Mouse (Mus musculus): Measurements from ENCODE around the gene Tep1. TPM values are rescaled to one million over a fixed set of nuclear protein-coding genes. Genes with fewer than 3 reads are reported as not detected.
"Not testable (repeated sequence)": the region's sequence is repeated elsewhere in the genome, so short reads cannot be mapped to it uniquely, and the experiment has no call there.

Gene Tep1
- polyA plus RNA-seq, 1 experiment from 2014 or later: 10.6 TPM

DNA sequence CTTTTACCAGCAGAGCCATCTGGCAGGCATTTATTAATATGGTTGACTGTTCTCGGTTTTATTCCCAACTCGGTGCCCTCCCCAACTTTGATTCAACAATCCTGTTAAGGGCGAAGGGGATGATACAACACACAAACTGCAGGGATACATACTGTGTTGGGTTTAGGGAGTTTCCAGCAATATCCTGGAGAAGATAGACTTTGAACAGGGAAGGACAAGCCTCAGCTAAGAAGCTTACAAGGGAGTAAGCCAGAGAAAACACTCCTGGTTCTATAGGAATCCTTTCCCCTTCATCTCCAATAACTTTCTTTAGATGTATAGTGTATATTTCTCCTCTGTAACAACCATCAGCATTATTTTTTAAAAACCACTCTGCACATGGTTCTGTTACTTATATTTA is 4.8 kb upstream of the Tep1 start:
- Histone ChIP-seq H3K9me3 (ENCODE audit: control insufficient read depth, low read length) (no peaks in the 10 kb centered on the region), H3K4me1 (ENCODE audit: control insufficient read depth, insufficient read depth, low read length) (no peaks in the 10 kb centered on the region), H3K4me2 (replicated peaks; ENCODE audit: low read depth, low read length) (no peak overlapping the region), H3K27ac (ENCODE audit: low read depth, low read length) (no peak overlapping the region), H3K27me3 (ENCODE audit: control insufficient read depth, insufficient read depth, low read length) (no peaks in the 10 kb centered on the region), H3K36me3 (ENCODE audit: control insufficient read depth, insufficient read depth, low read length) (no peaks in the 10 kb centered on the region), H3K4me3 (ENCODE audit: low read length) (no peak overlapping the region), H3K9ac (ENCODE audit: low read depth, low read length) (no peak overlapping the region)
- 90% methylated on average over 3 of the region's 3 CpGs for WGBS
- no peak for ATAC-seq (ENCODE audit: low FRiP score, low TSS enrichment)

DNA sequence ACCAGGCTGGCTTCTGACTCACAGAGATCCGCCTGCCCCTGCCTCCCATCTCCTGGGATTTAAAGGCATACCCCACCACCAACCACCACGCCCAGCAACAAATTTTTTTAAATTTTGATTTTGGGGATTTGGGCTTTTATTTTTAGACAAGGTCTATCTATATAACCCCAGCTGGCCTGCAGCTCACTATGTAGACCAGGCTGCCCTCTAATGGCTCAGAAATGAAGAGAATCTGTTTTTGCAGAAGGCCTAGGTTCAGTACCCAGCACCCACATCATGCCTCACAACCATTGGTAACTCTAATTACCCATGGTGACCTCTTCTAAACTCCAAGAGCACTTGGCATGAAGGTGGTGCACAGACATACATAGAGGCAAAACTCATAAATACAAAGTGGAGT is 924 bp upstream of the Tep1 start:
- Histone ChIP-seq H3K27me3 (ENCODE audit: control insufficient read depth, insufficient read depth, low read length) (no peaks in the 10 kb centered on the region), H3K9me3 (ENCODE audit: control insufficient read depth, low read length) (no peaks in the 10 kb centered on the region), H3K4me2 (replicated peaks; ENCODE audit: low read depth, low read length) (peak overlapping the region; percentile 59; the same call in 1 of the 2 replicates), H3K4me1 (ENCODE audit: control insufficient read depth, insufficient read depth, low read length) (no peaks in the 10 kb centered on the region), H3K4me3 (ENCODE audit: low read length) (no peak overlapping the region), H3K36me3 (ENCODE audit: control insufficient read depth, insufficient read depth, low read length) (no peaks in the 10 kb centered on the region), H3K27ac (ENCODE audit: low read depth, low read length) (no peak overlapping the region), H3K9ac (ENCODE audit: low read depth, low read length) (no peak overlapping the region)
- no peak for ATAC-seq (ENCODE audit: low FRiP score, low TSS enrichment)
- WGBS: 94% methylated on average over 2 of the region's 2 CpGs

DNA sequence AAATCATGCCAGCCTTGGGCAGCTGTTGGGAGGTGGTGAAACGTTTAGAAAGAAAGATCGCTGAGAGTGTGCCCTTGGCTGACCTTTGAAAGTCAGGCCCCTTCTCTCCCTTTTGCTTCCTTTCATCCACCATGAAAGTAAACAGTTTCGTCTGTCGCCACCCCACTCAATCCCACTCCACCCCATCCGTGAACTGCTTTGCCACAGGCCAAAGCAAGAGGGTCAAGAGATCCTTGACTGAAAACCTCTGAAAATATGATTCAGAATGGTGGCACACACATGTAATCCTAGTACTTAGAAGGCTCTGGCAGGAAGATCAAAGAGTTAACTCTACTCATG is 414 bp upstream of the Tep1 start:
- Histone ChIP-seq H3K9ac (ENCODE audit: low read depth, low read length) (peak overlapping the region; percentile 62; the same call in 1 of the 2 replicates), H3K4me1 (ENCODE audit: control insufficient read depth, insufficient read depth, low read length) (no peaks in the 10 kb centered on the region), H3K4me2 (replicated peaks; ENCODE audit: low read depth, low read length) (peak overlapping the region; percentile 59), H3K4me3 (ENCODE audit: low read length) (peak overlapping the region; percentile 56), H3K36me3 (ENCODE audit: control insufficient read depth, insufficient read depth, low read length) (no peaks in the 10 kb centered on the region), H3K27ac (ENCODE audit: low read depth, low read length) (no peak overlapping the region), H3K9me3 (ENCODE audit: control insufficient read depth, low read length) (no peaks in the 10 kb centered on the region), H3K27me3 (ENCODE audit: control insufficient read depth, insufficient read depth, low read length) (no peaks in the 10 kb centered on the region)
- ATAC-seq (ENCODE audit: low FRiP score, low TSS enrichment): no peak; the same call in 1 of the 2 replicates
- 23% methylated on average over 5 of the region's 5 CpGs for WGBS

DNA sequence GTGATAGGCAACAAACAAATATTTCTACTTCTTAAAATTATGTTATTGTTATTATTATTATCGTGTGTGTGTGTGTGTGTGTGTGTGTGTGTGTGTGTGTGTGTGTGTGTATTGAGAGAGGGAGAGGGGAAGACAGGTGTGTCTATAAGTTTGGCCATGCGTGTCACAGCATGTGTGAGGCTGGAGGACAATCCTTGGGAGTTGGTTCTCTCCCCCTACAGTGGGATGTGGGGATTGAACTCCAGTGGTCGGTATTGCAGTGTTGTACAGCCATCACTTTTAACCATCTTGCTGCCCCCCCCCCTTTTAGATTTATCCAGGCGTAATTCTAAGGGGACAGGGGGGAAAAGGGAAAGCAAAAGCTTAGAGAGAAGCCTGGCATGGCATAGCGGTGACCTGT is 1.7 kb downstream of the Tep1 start:
- Histone ChIP-seq H3K9me3 (ENCODE audit: control insufficient read depth, low read length) (no peaks in the 10 kb centered on the region), H3K27me3 (ENCODE audit: control insufficient read depth, insufficient read depth, low read length) (no peaks in the 10 kb centered on the region), H3K4me1 (ENCODE audit: control insufficient read depth, insufficient read depth, low read length) (no peaks in the 10 kb centered on the region), H3K27ac (ENCODE audit: low read depth, low read length) (no peak overlapping the region), H3K4me2 (replicated peaks; ENCODE audit: low read depth, low read length) (no peak overlapping the region), H3K36me3 (ENCODE audit: control insufficient read depth, insufficient read depth, low read length) (no peaks in the 10 kb centered on the region), H3K4me3 (ENCODE audit: low read length) (no peak overlapping the region), H3K9ac (ENCODE audit: low read depth, low read length) (no peak overlapping the region)
- no peak for ATAC-seq (ENCODE audit: low FRiP score, low TSS enrichment)
- WGBS: 95% methylated on average over 5 of the region's 5 CpGs

DNA sequence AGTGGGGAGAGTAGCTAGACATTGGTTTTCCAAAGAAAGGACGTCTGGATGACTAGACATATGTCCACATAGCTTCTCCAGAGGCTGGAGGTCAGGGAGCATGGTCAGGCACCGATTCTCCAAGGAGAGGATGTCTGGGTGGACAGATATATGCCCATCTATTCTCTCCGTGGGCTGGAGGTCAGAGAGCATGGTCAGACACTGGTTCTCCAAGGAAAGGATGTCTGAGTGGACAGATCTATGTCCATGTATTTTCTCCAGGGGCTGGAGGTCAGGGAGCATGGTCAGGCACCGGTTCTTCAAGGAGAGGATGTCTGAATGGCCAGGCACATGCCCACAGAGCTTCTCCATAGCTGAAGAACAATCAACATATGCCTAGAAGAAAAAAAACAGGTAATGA is 2.1 kb downstream of the Tep1 start:
- Histone ChIP-seq H3K36me3 (ENCODE audit: control insufficient read depth, insufficient read depth, low read length) (no peaks in the 10 kb centered on the region), H3K9ac (ENCODE audit: low read depth, low read length) (no peak overlapping the region), H3K4me1 (ENCODE audit: control insufficient read depth, insufficient read depth, low read length) (no peaks in the 10 kb centered on the region), H3K9me3 (ENCODE audit: control insufficient read depth, low read length) (no peaks in the 10 kb centered on the region), H3K27me3 (ENCODE audit: control insufficient read depth, insufficient read depth, low read length) (no peaks in the 10 kb centered on the region), H3K27ac (ENCODE audit: low read depth, low read length) (no peak overlapping the region), H3K4me2 (replicated peaks; ENCODE audit: low read depth, low read length) (no peak overlapping the region), H3K4me3 (ENCODE audit: low read length) (no peak overlapping the region)
- no peak for ATAC-seq (ENCODE audit: low FRiP score, low TSS enrichment)
- WGBS: 79% methylated on average over 4 of the region's 4 CpGs

DNA sequence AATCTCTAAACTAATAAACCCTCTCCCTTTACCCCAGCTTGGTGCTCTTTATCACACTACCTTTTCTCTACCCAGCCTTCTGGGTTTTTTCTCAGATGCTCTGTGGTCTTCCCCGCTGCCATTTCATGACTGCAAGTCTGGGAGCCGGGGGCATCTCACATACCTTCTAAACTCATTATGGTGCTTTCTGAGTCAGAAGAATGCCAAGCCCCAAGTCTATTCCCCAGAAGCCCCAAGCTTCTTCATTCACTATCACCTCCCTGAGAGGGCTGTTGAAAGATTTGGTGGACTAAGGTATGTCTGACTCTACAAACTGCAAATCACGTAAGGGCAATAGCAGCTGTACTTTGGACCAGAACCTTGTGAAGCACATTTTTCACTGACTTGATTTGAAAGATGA is 3.4 kb downstream of the Tep1 start:
- no peak overlapping the region for H3K27ac ChIP-seq (ENCODE audit: low read depth, low read length)
- 97% methylated on average over 3 of the region's 3 CpGs for WGBS
- no peak overlapping the region for H3K9ac ChIP-seq (ENCODE audit: low read depth, low read length)
- no peak overlapping the region for H3K4me2 ChIP-seq (replicated peaks; ENCODE audit: low read depth, low read length)
- ATAC-seq (ENCODE audit: low FRiP score, low TSS enrichment): no peak
- H3K36me3 ChIP-seq (ENCODE audit: control insufficient read depth, insufficient read depth, low read length): no peaks in the 10 kb centered on the region; the same call in 1 of the 2 replicates
- H3K4me1 ChIP-seq (ENCODE audit: control insufficient read depth, insufficient read depth, low read length): no peaks in the 10 kb centered on the region
- H3K9me3 ChIP-seq (ENCODE audit: control insufficient read depth, low read length): no peaks in the 10 kb centered on the region
- H3K27me3 ChIP-seq (ENCODE audit: control insufficient read depth, insufficient read depth, low read length): no peaks in the 10 kb centered on the region
- no peak overlapping the region for H3K4me3 ChIP-seq (ENCODE audit: low read length)

DNA sequence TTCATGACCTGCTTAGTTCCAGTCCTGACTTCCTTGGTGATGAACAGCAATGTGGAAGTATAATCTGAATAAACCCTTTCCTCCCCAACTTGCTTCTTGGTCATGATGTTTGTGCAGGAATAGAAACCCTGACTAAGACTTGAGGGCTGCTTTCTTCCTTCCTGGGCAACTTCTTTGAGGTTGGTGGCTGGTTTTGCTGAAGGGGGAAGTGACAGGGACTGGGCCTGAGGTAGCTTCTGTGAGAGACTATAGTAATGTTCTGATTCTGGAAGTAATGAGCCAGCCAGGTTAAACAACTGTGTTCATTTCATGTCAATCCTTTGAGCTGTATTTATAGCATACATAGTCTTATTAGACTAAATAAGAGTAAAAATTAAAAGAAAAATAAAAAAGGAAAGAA is 5.4 kb downstream of the Tep1 start:
- not testable (repeated sequence) for H3K4me3 ChIP-seq (ENCODE audit: low read length); H3K4me1 ChIP-seq (ENCODE audit: control insufficient read depth, insufficient read depth, low read length); H3K9me3 ChIP-seq (ENCODE audit: control insufficient read depth, low read length); H3K4me2 ChIP-seq (replicated peaks; ENCODE audit: low read depth, low read length); ATAC-seq (ENCODE audit: low FRiP score, low TSS enrichment); H3K36me3 ChIP-seq (ENCODE audit: control insufficient read depth, insufficient read depth, low read length); H3K27me3 ChIP-seq (ENCODE audit: control insufficient read depth, insufficient read depth, low read length); H3K27ac ChIP-seq (ENCODE audit: low read depth, low read length); H3K9ac ChIP-seq (ENCODE audit: low read depth, low read length)

DNA sequence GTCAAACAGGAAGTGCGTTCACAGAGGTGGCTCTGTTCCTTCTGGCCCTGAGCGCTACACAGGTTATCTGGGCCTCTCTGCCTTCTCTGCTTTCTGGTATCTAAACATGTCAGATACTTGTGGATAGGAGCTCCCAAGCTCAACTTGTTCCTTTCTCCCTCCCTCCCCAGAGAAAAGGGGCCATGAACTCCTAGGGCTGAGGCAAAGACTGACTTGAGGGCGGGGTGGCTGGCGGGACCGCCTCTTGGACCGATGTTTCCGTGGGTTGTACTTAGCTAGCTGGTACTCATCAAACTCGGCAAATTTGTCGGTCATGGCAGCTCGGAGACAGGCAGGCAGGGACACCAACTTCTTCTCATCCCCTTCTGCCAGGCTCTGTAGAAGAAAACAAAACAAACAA is 7.7 kb downstream of the Tep1 start:
- H3K36me3 ChIP-seq (ENCODE audit: control insufficient read depth, insufficient read depth, low read length): peaks cover 6% of the 10 kb centered on the region; the same call in 1 of the 2 replicates
- no peak overlapping the region for H3K4me2 ChIP-seq (replicated peaks; ENCODE audit: low read depth, low read length)
- H3K4me1 ChIP-seq (ENCODE audit: control insufficient read depth, insufficient read depth, low read length): no peaks in the 10 kb centered on the region
- H3K9me3 ChIP-seq (ENCODE audit: control insufficient read depth, low read length): no peaks in the 10 kb centered on the region
- H3K27me3 ChIP-seq (ENCODE audit: control insufficient read depth, insufficient read depth, low read length): no peaks in the 10 kb centered on the region
- H3K9ac ChIP-seq (ENCODE audit: low read depth, low read length): no peak overlapping the region
- ATAC-seq (ENCODE audit: low FRiP score, low TSS enrichment): no peak
- no peak overlapping the region for H3K4me3 ChIP-seq (ENCODE audit: low read length)
- WGBS: 91% methylated on average over 10 of the region's 10 CpGs
- H3K27ac ChIP-seq (ENCODE audit: low read depth, low read length): no peak overlapping the region

DNA sequence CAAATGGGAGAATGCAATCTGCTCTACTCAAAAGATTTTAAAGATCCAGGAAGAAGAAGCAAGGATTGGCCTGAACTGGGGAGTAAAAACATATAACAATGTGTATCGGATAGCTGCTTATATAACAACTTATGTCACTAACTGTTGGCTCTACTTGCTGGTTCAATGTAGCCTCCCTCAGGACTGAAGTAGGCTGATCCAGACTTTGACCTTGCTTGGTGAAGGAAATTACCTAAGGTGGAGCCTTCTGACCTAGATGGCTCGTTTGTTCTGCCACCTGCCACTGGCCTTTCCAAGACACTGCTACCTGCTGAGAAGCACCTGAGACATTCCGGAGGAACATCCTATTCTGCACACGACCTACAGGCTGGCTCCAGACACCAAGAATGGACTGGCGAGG is 14.6 kb downstream of the Tep1 start:
- H3K4me1 ChIP-seq (ENCODE audit: control insufficient read depth, insufficient read depth, low read length): no peaks in the 10 kb centered on the region
- no peak overlapping the region for H3K9ac ChIP-seq (ENCODE audit: low read depth, low read length)
- no peak overlapping the region for H3K4me2 ChIP-seq (replicated peaks; ENCODE audit: low read depth, low read length)
- peaks cover 7% of the 10 kb centered on the region; the same call in 1 of the 2 replicates for H3K36me3 ChIP-seq (ENCODE audit: control insufficient read depth, insufficient read depth, low read length)
- no peaks in the 10 kb centered on the region for H3K27me3 ChIP-seq (ENCODE audit: control insufficient read depth, insufficient read depth, low read length)
- H3K9me3 ChIP-seq (ENCODE audit: control insufficient read depth, low read length): no peaks in the 10 kb centered on the region
- ATAC-seq (ENCODE audit: low FRiP score, low TSS enrichment): no peak
- no peak overlapping the region for H3K4me3 ChIP-seq (ENCODE audit: low read length)
- no peak overlapping the region for H3K27ac ChIP-seq (ENCODE audit: low read depth, low read length)
- 82% methylated on average over 5 of the region's 5 CpGs for WGBS

DNA sequence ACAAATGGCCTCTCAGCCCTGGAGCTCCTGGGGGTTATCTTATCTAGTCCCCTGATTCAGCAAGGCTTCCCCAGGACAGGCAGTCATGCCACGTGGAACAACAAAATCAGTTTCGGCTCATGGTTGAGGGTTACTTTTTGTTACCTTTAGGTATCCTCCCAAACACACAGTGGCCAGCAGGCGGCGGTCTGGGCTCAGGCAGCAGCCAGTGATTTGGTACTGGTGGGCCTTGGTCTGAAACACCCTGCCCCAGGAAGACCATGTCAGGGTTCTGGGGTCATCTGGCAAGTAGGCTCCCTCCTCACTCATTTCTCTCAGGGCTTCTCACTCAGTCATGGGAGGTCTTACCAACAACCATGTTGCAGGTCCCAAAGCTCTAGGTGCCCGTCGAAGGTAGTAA is 33.1 kb downstream of the Tep1 start:
- Histone ChIP-seq H3K9me3 (ENCODE audit: control insufficient read depth, low read length) (no peaks in the 10 kb centered on the region), H3K27me3 (ENCODE audit: control insufficient read depth, insufficient read depth, low read length) (no peaks in the 10 kb centered on the region), H3K36me3 (ENCODE audit: control insufficient read depth, insufficient read depth, low read length) (no peaks in the 10 kb centered on the region; the same call in 1 of the 2 replicates), H3K4me2 (replicated peaks; ENCODE audit: low read depth, low read length) (no peak overlapping the region), H3K9ac (ENCODE audit: low read depth, low read length) (no peak overlapping the region), H3K4me1 (ENCODE audit: control insufficient read depth, insufficient read depth, low read length) (no peaks in the 10 kb centered on the region), H3K27ac (ENCODE audit: low read depth, low read length) (no peak overlapping the region), H3K4me3 (ENCODE audit: low read length) (no peak overlapping the region)
- no peak for ATAC-seq (ENCODE audit: low FRiP score, low TSS enrichment)
- 79% methylated on average over 6 of the region's 6 CpGs for WGBS
